Mouse (Mus musculus): ENCODE measurements around the gene Bpifa6. TPM values are rescaled to one million over a fixed set of nuclear protein-coding genes. Genes with fewer than 3 reads are reported as not detected.

The Bpifa6 gene
- polyA plus RNA-seq, 1 experiment from 2014 or later: not detected

DNA sequence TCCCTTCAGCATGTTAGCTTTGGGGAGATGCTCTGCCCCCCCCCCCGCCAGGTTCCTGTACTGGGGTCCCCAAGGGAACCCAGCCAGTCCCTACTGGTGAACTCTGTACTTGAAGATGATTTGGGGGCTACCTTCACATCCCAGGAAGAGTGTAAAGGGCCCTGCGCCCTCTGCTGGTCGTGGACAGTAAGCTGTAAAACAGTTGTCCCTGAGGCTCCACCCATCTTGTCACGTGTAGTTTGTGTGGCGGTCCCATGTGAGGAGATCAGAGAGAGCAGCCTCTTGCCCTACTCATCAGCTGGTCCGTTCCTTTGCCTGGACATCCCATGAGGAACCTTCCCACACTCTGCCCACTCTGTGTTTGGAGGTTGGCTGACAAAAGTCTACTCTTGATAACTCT is 20.9 kb upstream of the Bpifa6 start:
- Histone ChIP-seq H3K9me3 (replicated peaks; ENCODE audit: control insufficient read depth, low read length, poor library complexity, severe bottlenecking) (no peaks in the 10 kb centered on the region), H3K4me3 (ENCODE audit: low read depth, low read length) (no peak overlapping the region), H3K36me3 (ENCODE audit: control insufficient read depth, insufficient read depth, low read length) (no peaks in the 10 kb centered on the region), H3K27ac (ENCODE audit: low read length) (no peak overlapping the region), H3K4me1 (ENCODE audit: control insufficient read depth, insufficient read depth, low read length) (no peaks in the 10 kb centered on the region), H3K4me2 (ENCODE audit: low read length) (peak overlapping the region; percentile 43), H3K27me3 (ENCODE audit: control insufficient read depth, insufficient read depth, low read depth, low read length) (no peaks in the 10 kb centered on the region), H3K9ac (ENCODE audit: low read depth, low read length) (no peak overlapping the region)
- 7% methylated on average over 6 of the region's 6 CpGs for WGBS
- ATAC-seq: no peak; the same call in 1 of the 2 replicates

DNA sequence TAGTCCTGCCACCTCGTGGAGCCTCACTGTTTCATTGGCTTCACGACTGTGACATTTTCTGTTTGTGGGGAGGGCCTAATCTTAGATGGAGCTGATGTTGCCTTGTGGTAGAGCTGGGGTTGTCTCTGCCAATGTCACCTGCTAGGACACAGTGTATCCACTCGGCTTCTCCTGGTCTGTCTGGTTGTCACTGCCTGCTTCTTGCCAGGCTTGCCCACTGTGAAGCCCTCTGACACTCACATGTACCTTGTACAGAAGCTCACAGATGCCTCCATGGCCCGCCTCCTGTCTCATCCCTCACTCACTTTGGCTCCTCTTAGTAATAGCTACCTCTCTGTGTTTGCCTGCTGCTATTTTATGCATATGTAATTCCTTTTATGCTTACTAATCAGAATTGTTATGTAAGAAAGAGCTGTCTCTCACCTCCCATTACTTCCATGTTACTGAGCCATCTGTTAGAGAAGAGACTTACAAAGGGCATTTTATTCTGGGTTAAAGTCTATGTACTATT is 11.9 kb upstream of the Bpifa6 start:
- WGBS: 77% methylated on average over 4 of the region's 4 CpGs
- H3K27me3 ChIP-seq (ENCODE audit: control insufficient read depth, insufficient read depth, low read depth, low read length): no peaks in the 10 kb centered on the region
- no peaks in the 10 kb centered on the region for H3K9me3 ChIP-seq (replicated peaks; ENCODE audit: control insufficient read depth, low read length, poor library complexity, severe bottlenecking)

DNA sequence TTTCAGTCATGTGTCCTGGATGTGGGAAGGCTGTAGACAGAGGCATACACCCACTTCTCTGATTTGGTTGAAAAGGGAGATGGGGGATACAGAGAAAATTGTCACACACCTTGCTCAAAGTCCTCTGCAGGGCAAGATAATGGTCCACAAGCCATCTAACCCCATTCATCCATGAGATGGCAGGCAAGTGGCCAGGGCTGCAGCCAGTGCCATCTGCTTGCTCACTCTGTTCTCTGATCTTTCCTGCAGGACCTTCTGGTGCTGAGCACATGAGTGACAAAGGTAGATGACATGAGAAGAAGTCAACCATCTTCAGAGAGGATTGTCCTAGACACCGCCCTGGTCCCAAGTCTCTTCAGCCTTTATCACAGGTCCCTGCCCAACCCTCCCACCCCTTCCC is 11.4 kb upstream of the Bpifa6 start:
- Histone ChIP-seq H3K4me3 (ENCODE audit: low read depth, low read length) (no peak overlapping the region), H3K9me3 (replicated peaks; ENCODE audit: control insufficient read depth, low read length, poor library complexity, severe bottlenecking) (no peaks in the 10 kb centered on the region), H3K27me3 (ENCODE audit: control insufficient read depth, insufficient read depth, low read depth, low read length) (no peaks in the 10 kb centered on the region), H3K27ac (ENCODE audit: low read length) (no peak overlapping the region), H3K4me1 (ENCODE audit: control insufficient read depth, insufficient read depth, low read length) (no peaks in the 10 kb centered on the region), H3K36me3 (ENCODE audit: control insufficient read depth, insufficient read depth, low read length) (no peaks in the 10 kb centered on the region), H3K4me2 (ENCODE audit: low read length) (no peak overlapping the region), H3K9ac (ENCODE audit: low read depth, low read length) (no peak overlapping the region)
- ATAC-seq: no peak
- 92% methylated on average over 1 of the region's 1 CpGs for WGBS

More for the DNA sequence above, 11.9 kb upstream of the Bpifa6 start:
- ATAC-seq: no peak
- H3K4me2 ChIP-seq (ENCODE audit: low read length): no peak overlapping the region
- H3K9ac ChIP-seq (ENCODE audit: low read depth, low read length): no peak overlapping the region
- H3K27ac ChIP-seq (ENCODE audit: low read length): no peak overlapping the region
- no peaks in the 10 kb centered on the region for H3K36me3 ChIP-seq (ENCODE audit: control insufficient read depth, insufficient read depth, low read length)
- H3K4me3 ChIP-seq (ENCODE audit: low read depth, low read length): no peak overlapping the region
- no peaks in the 10 kb centered on the region for H3K4me1 ChIP-seq (ENCODE audit: control insufficient read depth, insufficient read depth, low read length)

DNA sequence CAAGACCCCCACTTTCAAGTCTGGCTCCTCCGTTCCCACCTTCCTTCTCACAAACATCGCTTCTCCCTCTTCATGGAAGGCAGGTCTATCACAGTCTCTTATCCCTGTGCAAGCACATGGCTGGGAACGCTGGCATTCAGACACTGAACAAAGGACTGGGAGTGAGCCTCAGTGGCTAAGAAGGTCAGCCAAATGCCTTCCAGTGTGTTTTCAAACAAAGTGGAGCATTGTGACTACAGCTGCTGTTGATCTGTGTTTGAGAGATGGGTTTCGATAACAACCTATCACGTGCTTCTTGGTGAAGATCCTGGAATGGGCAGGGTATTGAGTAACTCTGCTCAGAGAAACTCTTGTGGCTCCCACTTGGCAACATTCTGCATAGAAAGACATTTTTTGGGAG is 4.5 kb upstream of the Bpifa6 start:
- H3K9me3 ChIP-seq (replicated peaks; ENCODE audit: control insufficient read depth, low read length, poor library complexity, severe bottlenecking): no peaks in the 10 kb centered on the region
- ATAC-seq: no peak
- WGBS: 64% methylated on average over 5 of the region's 5 CpGs

DNA sequence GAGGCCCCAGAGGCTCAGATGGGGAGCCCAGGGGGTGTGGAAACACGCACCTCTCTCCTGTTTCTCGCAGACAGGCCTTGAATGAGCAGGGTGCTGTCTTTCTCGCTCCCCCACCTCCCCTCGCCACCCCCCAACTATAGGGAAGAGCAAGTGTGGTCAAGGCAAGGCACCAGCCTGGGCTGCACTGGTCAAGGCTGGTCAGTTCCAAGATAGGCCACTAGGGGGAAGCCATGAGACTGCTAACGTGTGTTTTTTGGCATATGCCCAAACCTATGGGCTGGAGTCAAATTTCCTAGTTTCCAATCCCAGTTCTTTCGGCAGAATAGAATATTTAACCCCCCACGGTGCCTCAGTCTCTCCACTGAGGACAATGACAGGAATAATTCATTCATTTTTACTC is 21.0 kb downstream of the Bpifa6 start:
- no peak overlapping the region for H3K9ac ChIP-seq (ENCODE audit: low read depth, low read length)
- no peaks in the 10 kb centered on the region for H3K4me1 ChIP-seq (ENCODE audit: control insufficient read depth, insufficient read depth, low read length)
- H3K4me3 ChIP-seq (ENCODE audit: low read depth, low read length): no peak overlapping the region
- H3K36me3 ChIP-seq (ENCODE audit: control insufficient read depth, insufficient read depth, low read length): no peaks in the 10 kb centered on the region
- 14% methylated on average over 7 of the region's 7 CpGs for WGBS
- no peaks in the 10 kb centered on the region for H3K27me3 ChIP-seq (ENCODE audit: control insufficient read depth, insufficient read depth, low read depth, low read length)
- H3K27ac ChIP-seq (ENCODE audit: low read length): no peak overlapping the region
- H3K4me2 ChIP-seq (ENCODE audit: low read length): no peak overlapping the region
- no peaks in the 10 kb centered on the region for H3K9me3 ChIP-seq (replicated peaks; ENCODE audit: control insufficient read depth, low read length, poor library complexity, severe bottlenecking)
- ATAC-seq: 0 out of 2 replicates have a peak, but pooled peaks have one; percentile 28

More for the DNA sequence above, 4.5 kb upstream of the Bpifa6 start:
- Histone ChIP-seq H3K4me2 (ENCODE audit: low read length) (no peak overlapping the region), H3K4me3 (ENCODE audit: low read depth, low read length) (no peak overlapping the region), H3K4me1 (ENCODE audit: control insufficient read depth, insufficient read depth, low read length) (no peaks in the 10 kb centered on the region), H3K36me3 (ENCODE audit: control insufficient read depth, insufficient read depth, low read length) (no peaks in the 10 kb centered on the region), H3K9ac (ENCODE audit: low read depth, low read length) (no peak overlapping the region), H3K27ac (ENCODE audit: low read length) (no peak overlapping the region), H3K27me3 (ENCODE audit: control insufficient read depth, insufficient read depth, low read depth, low read length) (no peaks in the 10 kb centered on the region)

DNA sequence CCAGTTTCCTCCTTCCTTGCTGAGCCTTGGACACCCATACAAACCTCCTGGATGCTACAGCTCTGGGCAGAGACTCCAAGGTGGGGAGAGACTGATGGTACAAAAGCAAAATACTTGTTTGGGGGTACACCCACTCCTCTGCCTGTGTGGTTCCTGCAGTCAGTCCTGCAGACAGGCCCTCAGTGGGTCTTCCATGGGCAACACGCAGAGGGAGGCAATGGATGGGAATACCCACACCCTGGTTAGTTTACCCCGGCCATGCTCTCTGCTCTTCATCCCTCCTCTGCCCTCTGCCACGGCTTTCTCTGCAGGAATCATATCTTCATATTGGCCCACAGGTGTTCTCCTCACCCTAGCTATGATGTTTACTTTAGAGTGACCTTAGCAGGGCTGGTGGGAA is 25.8 kb downstream of the Bpifa6 start:
- no peak for ATAC-seq
- Histone ChIP-seq H3K27me3 (ENCODE audit: control insufficient read depth, insufficient read depth, low read depth, low read length) (no peaks in the 10 kb centered on the region), H3K4me2 (ENCODE audit: low read length) (no peak overlapping the region), H3K9ac (ENCODE audit: low read depth, low read length) (no peak overlapping the region), H3K36me3 (ENCODE audit: control insufficient read depth, insufficient read depth, low read length) (no peaks in the 10 kb centered on the region), H3K9me3 (replicated peaks; ENCODE audit: control insufficient read depth, low read length, poor library complexity, severe bottlenecking) (no peaks in the 10 kb centered on the region), H3K27ac (ENCODE audit: low read length) (no peak overlapping the region), H3K4me1 (ENCODE audit: control insufficient read depth, insufficient read depth, low read length) (no peaks in the 10 kb centered on the region), H3K4me3 (ENCODE audit: low read depth, low read length) (no peak overlapping the region)
- WGBS: 82% methylated on average over 3 of the region's 3 CpGs

DNA sequence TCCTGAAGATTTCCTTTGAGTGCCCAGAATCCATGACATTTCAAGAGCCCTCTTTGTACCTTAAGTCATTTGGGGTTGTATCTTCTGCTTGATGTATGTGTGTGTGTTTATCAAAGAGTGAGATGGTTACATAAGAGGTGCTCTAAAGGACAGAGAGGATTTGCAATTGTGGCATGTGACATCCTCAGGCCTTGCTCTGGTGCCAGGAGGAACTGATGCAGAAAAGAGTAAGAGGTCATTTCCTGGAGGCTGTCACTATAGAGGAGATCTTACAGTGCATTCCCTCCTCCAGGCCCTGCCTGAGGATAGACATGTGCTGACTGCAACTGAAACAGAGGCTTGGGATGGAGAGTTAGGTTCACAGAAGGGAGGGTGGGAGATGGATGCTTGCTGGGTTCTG is 26.3 kb downstream of the Bpifa6 start:
- ATAC-seq: no peak
- H3K4me1 ChIP-seq (ENCODE audit: control insufficient read depth, insufficient read depth, low read length): no peaks in the 10 kb centered on the region
- no peak overlapping the region for H3K9ac ChIP-seq (ENCODE audit: low read depth, low read length)

DNA sequence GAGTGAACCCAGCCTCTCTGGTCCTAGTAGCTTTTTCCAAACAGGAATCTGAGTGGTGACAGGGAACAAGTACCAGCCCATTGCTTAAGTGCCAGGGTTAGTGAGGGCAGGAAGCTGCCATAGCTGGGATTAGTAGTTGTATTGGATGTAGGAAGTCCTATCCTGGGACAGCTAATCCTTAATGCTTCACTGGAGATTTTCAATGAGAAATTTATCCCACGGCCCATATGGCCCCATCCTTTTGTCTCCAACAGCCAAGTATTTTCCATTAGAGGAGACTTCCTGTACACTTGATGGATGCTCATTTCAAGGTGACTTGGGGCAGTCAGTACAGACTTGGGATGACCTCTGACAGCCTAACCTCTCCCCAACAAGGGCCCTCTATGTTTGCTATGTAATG is 29.7 kb downstream of the Bpifa6 start:
- Histone ChIP-seq H3K4me2 (ENCODE audit: low read length) (no peak overlapping the region), H3K27ac (ENCODE audit: low read length) (no peak overlapping the region), H3K36me3 (ENCODE audit: control insufficient read depth, insufficient read depth, low read length) (no peaks in the 10 kb centered on the region), H3K9me3 (replicated peaks; ENCODE audit: control insufficient read depth, low read length, poor library complexity, severe bottlenecking) (no peaks in the 10 kb centered on the region), H3K4me1 (ENCODE audit: control insufficient read depth, insufficient read depth, low read length) (no peaks in the 10 kb centered on the region), H3K9ac (ENCODE audit: low read depth, low read length) (no peak overlapping the region), H3K4me3 (ENCODE audit: low read depth, low read length) (no peak overlapping the region), H3K27me3 (ENCODE audit: control insufficient read depth, insufficient read depth, low read depth, low read length) (no peaks in the 10 kb centered on the region)
- ATAC-seq: no peak
- WGBS: 16% methylated on average over 1 of the region's 1 CpGs

More for the DNA sequence above, 26.3 kb downstream of the Bpifa6 start:
- Histone ChIP-seq H3K27me3 (ENCODE audit: control insufficient read depth, insufficient read depth, low read depth, low read length) (no peaks in the 10 kb centered on the region), H3K36me3 (ENCODE audit: control insufficient read depth, insufficient read depth, low read length) (no peaks in the 10 kb centered on the region), H3K9me3 (replicated peaks; ENCODE audit: control insufficient read depth, low read length, poor library complexity, severe bottlenecking) (no peaks in the 10 kb centered on the region), H3K4me2 (ENCODE audit: low read length) (no peak overlapping the region), H3K4me3 (ENCODE audit: low read depth, low read length) (no peak overlapping the region), H3K27ac (ENCODE audit: low read length) (no peak overlapping the region)

DNA sequence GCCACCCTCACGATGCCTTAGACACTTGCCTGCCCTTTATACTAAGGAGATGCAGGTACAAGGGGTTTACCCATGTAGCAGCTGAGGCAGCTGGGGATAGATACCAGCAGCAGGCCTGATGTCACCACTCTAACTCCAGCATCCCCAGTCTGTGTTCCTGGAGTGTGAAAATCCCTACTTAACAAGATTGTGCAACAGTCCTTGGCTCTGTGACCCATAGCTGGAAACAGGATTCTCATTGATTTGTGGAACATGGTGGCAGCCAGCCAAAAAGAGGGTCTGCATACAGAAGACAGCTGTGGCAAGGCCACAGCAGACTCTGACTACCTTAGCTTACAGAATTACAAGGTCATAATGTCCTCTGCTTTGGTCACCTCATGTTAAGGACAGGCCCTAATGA is 30.3 kb downstream of the Bpifa6 start:
- H3K9me3 ChIP-seq (replicated peaks; ENCODE audit: control insufficient read depth, low read length, poor library complexity, severe bottlenecking): no peaks in the 10 kb centered on the region
- H3K4me2 ChIP-seq (ENCODE audit: low read length): no peak overlapping the region
- no peaks in the 10 kb centered on the region for H3K4me1 ChIP-seq (ENCODE audit: control insufficient read depth, insufficient read depth, low read length)
- no peak overlapping the region for H3K4me3 ChIP-seq (ENCODE audit: low read depth, low read length)
- 91% methylated on average over 1 of the region's 1 CpGs for WGBS
- no peaks in the 10 kb centered on the region for H3K36me3 ChIP-seq (ENCODE audit: control insufficient read depth, insufficient read depth, low read length)
- no peak overlapping the region for H3K27ac ChIP-seq (ENCODE audit: low read length)
- no peaks in the 10 kb centered on the region for H3K27me3 ChIP-seq (ENCODE audit: control insufficient read depth, insufficient read depth, low read depth, low read length)
- no peak for ATAC-seq
- no peak overlapping the region for H3K9ac ChIP-seq (ENCODE audit: low read depth, low read length)

Measured in midbrain, embryonic 16.5 days (tissue).